Mouse (Mus musculus) CH12.LX (cell line): ENCODE data around the gene Arpc1a. TPM values are rescaled to one million over a fixed set of nuclear protein-coding genes. Genes with fewer than 3 reads are reported as not detected.

Experiments used
- DNase-seq: peaks from one replicate; pipeline ENCODE4 v3.0.0-alpha.2; 2013; ENCODE audit errors: extremely low read depth
- H3K27ac ChIP-seq: 2 replicates; pipeline ENCODE4 v1.5.1; 2012; ENCODE audit warnings: low read depth, mild to moderate bottlenecking, control low read depth, moderate library complexity; ENCODE audit not compliant: insufficient read depth
- H3K27me3 ChIP-seq: replicated peaks from 2 replicates; pipeline ENCODE3; 2012; ENCODE audit warnings: inconsistent platforms
- H3K36me3 ChIP-seq, 2 experiments: replicated peaks in 1 of 2; 2 replicates each; pipeline versions ENCODE3 to v1.6.1; 2012; ENCODE audit warnings: inconsistent platforms in 1 of 2, low read length in 1 of 2, mild to moderate bottlenecking in 1 of 2, mixed read lengths in 1 of 2, moderate library complexity in 1 of 2; ENCODE audit not compliant: control insufficient read depth in 1 of 2, insufficient read depth in 1 of 2
- H3K4me1 ChIP-seq, 2 experiments: 2 replicates each; pipeline ENCODE4 v1.6.1; 2012; ENCODE audit warnings: inconsistent platforms in 1 of 2, moderate library complexity in 1 of 2; ENCODE audit not compliant: insufficient read depth in 2 of 2, control insufficient read depth in 1 of 2
- H3K4me2 ChIP-seq: 2 replicates; pipeline ENCODE4 v1.6.1; 2012; ENCODE audit warnings: low read depth, mild to moderate bottlenecking, control low read depth; ENCODE audit not compliant: poor library complexity, insufficient read depth, severe bottlenecking
- H3K4me3 ChIP-seq, 3 experiments: fragments of 150-350 bp in 1 of 3; sonication (generic) in 1 of 3; replicated peaks in 1 of 3; 2 replicates each; pipeline versions ENCODE3 to v1.5.1; 2011 to 2012; ENCODE audit warnings: low read depth in 2 of 3, low read length in 2 of 3, mild to moderate bottlenecking in 2 of 3, moderate library complexity in 2 of 3, control low read depth in 1 of 3, improper control_type of control experiment in 1 of 3, inconsistent platforms in 1 of 3, mixed read lengths in 1 of 3; ENCODE audit not compliant: poor library complexity in 1 of 3
- H3K79me2 ChIP-seq: replicated peaks from 2 replicates; pipeline ENCODE4 v1.6.1; 2012; ENCODE audit warnings: mild to moderate bottlenecking, moderate library complexity; ENCODE audit not compliant: control insufficient read depth, poor library complexity, insufficient read depth, severe bottlenecking; ENCODE audit errors: extremely low read depth
- H3K9ac ChIP-seq: 2 replicates; pipeline ENCODE4 v1.6.1; 2012; ENCODE audit warnings: low read depth, mild to moderate bottlenecking, control low read depth, moderate library complexity; ENCODE audit not compliant: insufficient read depth
- H3K9me3 ChIP-seq: replicated peaks from 2 replicates; pipeline ENCODE3; 2012; ENCODE audit warnings: low read length, inconsistent platforms, mixed read lengths
- CTCF ChIP-seq, 2 experiments: IDR thresholded peaks in 1 of 2; conservative IDR thresholded peaks in 1 of 2; 2 replicates each; pipeline ENCODE4 v1.5.1; 2011 to 2012; ENCODE audit warnings: low read depth in 2 of 2, low read length in 2 of 2, improper control_type of control experiment in 1 of 2, inconsistent platforms in 1 of 2, mild to moderate bottlenecking in 1 of 2, moderate library complexity in 1 of 2
- ELF1 ChIP-seq: IDR thresholded peaks from 2 replicates; pipeline ENCODE4 v1.6.1; 2014; ENCODE audit warnings: low read depth, mild to moderate bottlenecking, inconsistent platforms, low read length, improper control_type of control experiment
- EP300 ChIP-seq: IDR thresholded peaks from 2 replicates; pipeline ENCODE4 v1.6.1; 2011; ENCODE audit warnings: low read length, improper control_type of control experiment
- HCFC1 ChIP-seq: IDR thresholded peaks from 2 replicates; pipeline ENCODE4 v1.6.1; 2012; ENCODE audit warnings: low read depth, mild to moderate bottlenecking, inconsistent platforms, low read length, improper control_type of control experiment
- JUN ChIP-seq: IDR thresholded peaks from 2 replicates; pipeline ENCODE4 v1.6.1; 2011; ENCODE audit warnings: low read depth, mild to moderate bottlenecking, low read length, improper control_type of control experiment, moderate library complexity; ENCODE audit not compliant: insufficient read depth
- NELFE ChIP-seq: IDR thresholded peaks from 2 replicates; pipeline ENCODE4 v1.6.1; 2011; ENCODE audit warnings: low read depth, low read length, improper control_type of control experiment
- ZMIZ1 ChIP-seq: IDR thresholded peaks from 2 replicates; pipeline ENCODE4 v1.6.1; 2012; ENCODE audit warnings: low read depth, mild to moderate bottlenecking, inconsistent platforms, low read length, improper control_type of control experiment
- ZNF384 ChIP-seq: IDR thresholded peaks from 2 replicates; pipeline ENCODE4 v1.6.1; 2012; ENCODE audit warnings: low read depth, low read length, improper control_type of control experiment, inconsistent platforms
- dilution Hi-C: fragments of 300-500 bp; cut with MboI; formaldehyde crosslinking; loops from 2 replicates; pipeline ENCODE4 v1.14.3; 2020; ENCODE audit warnings: low sequenced_read_pairs; ENCODE audit not compliant: extremely low pct_unique_long_range_greater_than_20kb, extremely low pct_ligation_motif_present
- in situ Hi-C: fragments of 300-500 bp; cut with MboI; formaldehyde crosslinking; loops from 3 replicates; pipeline ENCODE4 v1.14.3; 2019; ENCODE audit warnings: low sequenced_read_pairs, low pct_ligation_motif_present, low pct_unique_long_range_greater_than_20kb, mixed read lengths
- polyA plus RNA-seq: library from polyadenylated mRNA; unstranded; fragments of >175 nt; gene quantifications from 2 replicates; pipeline ENCODE4 v1.2.1, GENCODE M21; 2012; ENCODE audit warnings: low read depth; ENCODE audit not compliant: insufficient read length
- total RNA-seq, 2 experiments: library from RNA; depleted of rRNA; stranded (reverse); fragments of 300-350 nt in 1 of 2; fragments of >200 nt in 1 of 2; gene quantifications; 2 replicates each; pipeline ENCODE4 v1.2.3; 2012 to 2014

Arpc1a gene
- total and polyA plus RNA-seq, 3 experiments: 59.2 to 83.2 (median 59.5) TPM

GRCm38 (mm10) chr5:145118005-145118404 lies 34.4 kb downstream of the Arpc1a start:
- no peaks in the 10 kb centered on the region for H3K27me3 ChIP-seq
- no peak for DNase-seq
- H3K9ac ChIP-seq: no peak overlapping the region
- no peak overlapping the region for H3K4me2 ChIP-seq
- H3K4me1 ChIP-seq: peaks cover 2 to 13% of the 10 kb centered on the region in 2 experiments; a peak in 2 of 4 replicates
- peaks cover 40 to 60% of the 10 kb centered on the region in 2 experiments for H3K36me3 ChIP-seq
- peaks cover 12% of the 10 kb centered on the region for H3K9me3 ChIP-seq
- TF ChIP-seq NELFE (no peak), EP300 (no peak), ELF1 (no peak), JUN (no peak), ZNF384 (no peak)
- H3K79me2 ChIP-seq: peaks cover 70% of the 10 kb centered on the region
- no peak overlapping the region for H3K27ac ChIP-seq
- H3K4me3 ChIP-seq: no peak overlapping the region
- in situ Hi-C loops (no loop called here), dilution Hi-C loops (no loop called here)

- no peaks in the 10 kb centered on the region for H3K27me3 ChIP-seq
Measured at GRCm38 (mm10) chr5:145118461-145118860, 34.8 kb downstream of the Arpc1a start.

GRCm38 (mm10) chr5:145119385-145119784 lies 35.8 kb downstream of the Arpc1a start:
- Histone ChIP-seq H3K4me3 (no peak overlapping the region), H3K36me3 (peaks cover 53 to 74% of the 10 kb centered on the region in 2 experiments), H3K4me1 (peaks cover 0 to 7% of the 10 kb centered on the region in 2 experiments; a peak in 2 of 4 replicates), H3K27me3 (no peaks in the 10 kb centered on the region), H3K4me2 (no peak overlapping the region), H3K9ac (no peak overlapping the region), H3K9me3 (peaks cover 12% of the 10 kb centered on the region), H3K79me2 (peaks cover 70% of the 10 kb centered on the region), H3K27ac (no peak overlapping the region)
- DNase-seq: peak; percentile 41
- in situ Hi-C loops: no loop called here
- TF ChIP-seq ZMIZ1: no peak
- peak; percentile 34 to 41; a peak in 3 of 4 replicates for TF ChIP-seq CTCF (conservative IDR thresholded peaks at IDR 0.05 in 1 of 2, IDR thresholded peaks at IDR 0.05 in 1 of 2; ENCODE audit: low read depth in 2 of 2, low read length in 2 of 2)
- dilution Hi-C loops: no loop called here

More at GRCm38 (mm10) chr5:145118461-145118860, 34.8 kb downstream of the Arpc1a start:
- Histone ChIP-seq H3K4me3 (no peak overlapping the region), H3K27ac (no peak overlapping the region), H3K4me2 (no peak overlapping the region), H3K9me3 (peaks cover 12% of the 10 kb centered on the region), H3K36me3 (peaks cover 44 to 65% of the 10 kb centered on the region in 2 experiments), H3K79me2 (peaks cover 70% of the 10 kb centered on the region), H3K4me1 (peaks cover 2 to 11% of the 10 kb centered on the region in 2 experiments; a peak in 2 of 4 replicates), H3K9ac (no peak overlapping the region)
- DNase-seq: no peak
- dilution Hi-C loops: no loop called here
- TF ChIP-seq HCFC1: no peak
- TF ChIP-seq ZNF384: no peak
- in situ Hi-C loops: no loop called here
